Mouse (Mus musculus) lung, postnatal 0 days (tissue): Measurements from ENCODE around the gene Aacs.

Experiments used
- CTCF ChIP-seq: IDR thresholded peaks from 2 replicates; pipeline ENCODE4 v1.5.1; 2016; ENCODE audit warnings: antibody characterized with exemption, mild to moderate bottlenecking
- EP300 ChIP-seq: IDR thresholded peaks from 2 replicates; pipeline ENCODE4 v1.6.1; 2016; ENCODE audit warnings: antibody characterized with exemption, mild to moderate bottlenecking, control low read depth

GRCm38 (mm10) chr5:125446344-125446743, 29.3 kb upstream of the Aacs start:
- no peak for TF ChIP-seq EP300
- no peak for TF ChIP-seq CTCF
